Mouse (Mus musculus) ES-E14 (cell line): ENCODE results near the gene Ccnb1ip1. TPM values are rescaled to one million over a fixed set of nuclear protein-coding genes. Genes with fewer than 3 reads are reported as not detected.

Experiments
- DNase-seq: peaks from one replicate; pipeline ENCODE4 v3.0.0-alpha.2; 2013; ENCODE audit warnings: low read depth, low spot score
- H3K27ac ChIP-seq: 2 replicates; pipeline ENCODE4 v1.5.1; 2012; ENCODE audit warnings: low read depth, mild to moderate bottlenecking, low read length, moderate library complexity, mixed read lengths; ENCODE audit not compliant: poor library complexity, insufficient read depth, severe bottlenecking
- H3K36me3 ChIP-seq: 2 replicates; pipeline ENCODE4 v1.6.1; 2012; ENCODE audit warnings: mild to moderate bottlenecking, low read length, moderate library complexity, mixed read lengths; ENCODE audit not compliant: control insufficient read depth, poor library complexity, insufficient read depth, severe bottlenecking
- H3K4me1 ChIP-seq, 2 experiments: fragments of 150-350 bp in 1 of 2; sonication (generic) in 1 of 2; 2 replicates each; pipeline ENCODE4 v1.6.1; 2012; ENCODE audit warnings: low read length in 2 of 2, mild to moderate bottlenecking in 1 of 2, mixed read lengths in 1 of 2; ENCODE audit not compliant: control insufficient read depth in 2 of 2, insufficient read depth in 2 of 2, poor library complexity in 1 of 2
- H3K4me3 ChIP-seq, 2 experiments: fragments of 150-350 bp in 1 of 2; sonication (generic) in 1 of 2; 2 replicates each; pipeline ENCODE4 v1.5.1; 2012; ENCODE audit warnings: low read length in 2 of 2, low read depth in 1 of 2, mild to moderate bottlenecking in 1 of 2, mixed read lengths in 1 of 2; ENCODE audit not compliant: insufficient read depth in 1 of 2, poor library complexity in 1 of 2, severe bottlenecking in 1 of 2
- H3K9ac ChIP-seq: 2 replicates; pipeline ENCODE4 v1.6.1; 2012; ENCODE audit warnings: low read depth, mild to moderate bottlenecking, low read length, mixed read lengths; ENCODE audit not compliant: poor library complexity, insufficient read depth, severe bottlenecking
- H3K9me3 ChIP-seq: fragments of 150-350 bp; sonication (generic); 2 replicates; pipeline ENCODE4 v1.6.1; 2012; ENCODE audit warnings: low read depth, mild to moderate bottlenecking, low read length; ENCODE audit not compliant: control insufficient read depth, insufficient read depth
- CHD2 ChIP-seq: IDR thresholded peaks from 2 replicates; pipeline ENCODE4 v1.6.1; 2014; ENCODE audit warnings: mild to moderate bottlenecking, low read depth, low read length, inconsistent platforms
- HCFC1 ChIP-seq: IDR thresholded peaks from 2 replicates; pipeline ENCODE4 v1.6.1; 2012; ENCODE audit warnings: low read length, inconsistent platforms, borderline replicate concordance; ENCODE audit not compliant: insufficient read depth
- MAFK ChIP-seq: IDR thresholded peaks from 2 replicates; pipeline ENCODE4 v1.6.1; 2014; ENCODE audit warnings: mild to moderate bottlenecking, low read depth, low read length, inconsistent platforms; ENCODE audit not compliant: insufficient read depth
- ZC3H11A ChIP-seq: IDR thresholded peaks from 2 replicates; pipeline ENCODE4 v1.6.1; 2012; ENCODE audit warnings: low read depth, mild to moderate bottlenecking, inconsistent platforms, low read length, borderline replicate concordance
- ZNF384 ChIP-seq: IDR thresholded peaks from 2 replicates; pipeline ENCODE4 v1.6.1; 2012; ENCODE audit warnings: low read depth, low read length, inconsistent platforms
- in situ Hi-C, 2 experiments: fragments of 600-800 bp; cut with MboI; formaldehyde crosslinking; loops; one replicate each; pipeline ENCODE4 v1.15.1; 2025; ENCODE audit warnings: low sequenced_read_pairs in 2 of 2, inconsistent platforms in 1 of 2; ENCODE audit not compliant: unreplicated experiment in 2 of 2
- total RNA-seq: library from RNA; depleted of rRNA; stranded (reverse); fragments of 300-350 nt; gene quantifications from 2 replicates; pipeline ENCODE4 v1.2.3, GENCODE M21; 2012

The Ccnb1ip1 gene
- total RNA-seq, 1 experiment: 24.1 TPM

GRCm38 (mm10) chr14:50784391-50785250, 22.9 kb downstream of the Ccnb1ip1 start:
- Histone ChIP-seq H3K4me1 (peaks cover 1 to 6% of the 10 kb centered on the region in 2 experiments; a peak in 3 of 4 replicates), H3K9me3 (no peaks in the 10 kb centered on the region), H3K9ac (peak overlapping the region; percentile 77), H3K4me3 (peak overlapping the region; percentile 83), H3K36me3 (peaks cover 6% of the 10 kb centered on the region), H3K27ac (peak overlapping the region; percentile 28)
- no peak for DNase-seq
- in situ Hi-C loops: no loop called here
- no peak for TF ChIP-seq HCFC1
- TF ChIP-seq MAFK: no peak
- no peak for TF ChIP-seq ZNF384
- no peak for TF ChIP-seq ZC3H11A
- TF ChIP-seq CHD2: no peak

DNA sequence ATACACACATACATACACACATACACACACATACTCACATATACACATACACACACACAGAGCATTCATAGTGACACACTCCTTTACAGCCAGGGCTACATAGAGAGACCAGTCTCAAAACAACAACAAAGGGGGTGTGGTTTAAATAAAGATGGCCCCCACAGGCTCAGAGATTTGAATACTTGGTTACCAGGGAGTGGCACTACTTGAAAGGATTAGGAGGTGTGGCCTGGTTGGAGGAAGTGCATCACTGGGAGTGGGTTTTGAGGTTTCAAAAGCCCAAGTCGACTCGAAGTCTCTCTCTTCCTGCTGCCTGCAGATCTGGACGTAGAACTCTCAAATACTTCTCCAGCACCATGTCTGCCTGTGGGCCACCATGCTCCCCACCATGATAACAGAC, 25.4 kb downstream of the Ccnb1ip1 start:
- TF ChIP-seq HCFC1 (no peak), CHD2 (no peak), ZNF384 (no peak), MAFK (no peak), ZC3H11A (no peak)
- peaks cover 13% of the 10 kb centered on the region for H3K36me3 ChIP-seq
- H3K9ac ChIP-seq: no peak overlapping the region
- in situ Hi-C loops: no loop called here
- H3K4me1 ChIP-seq: peaks cover 1 to 6% of the 10 kb centered on the region in 2 experiments; a peak in 3 of 4 replicates
- no peaks in the 10 kb centered on the region for H3K9me3 ChIP-seq
- DNase-seq: no peak
- peak overlapping the region; percentile 8; the same call in 1 of the 2 replicates for H3K27ac ChIP-seq
- H3K4me3 ChIP-seq: no peak overlapping the region

GRCm38 (mm10) chr14:50771342-50771741, 36.2 kb downstream of the Ccnb1ip1 start:
- no peak overlapping the region for H3K27ac ChIP-seq
- H3K36me3 ChIP-seq: peaks cover 36% of the 10 kb centered on the region
- H3K9me3 ChIP-seq: no peaks in the 10 kb centered on the region
- TF ChIP-seq ZC3H11A: no peak
- TF ChIP-seq MAFK: no peak
- TF ChIP-seq HCFC1: no peak
- no peak for TF ChIP-seq ZNF384
- no peak for TF ChIP-seq CHD2
- no peak overlapping the region for H3K4me3 ChIP-seq
- no peak overlapping the region for H3K9ac ChIP-seq
- no peak for DNase-seq
- in situ Hi-C loops: loop anchor here in 1 of 2 experiments (25.0 kb wide), 2 partner anchors 409 to 909 kb away; partner anchors contain the start of gene Tlr11
- H3K4me1 ChIP-seq: no peaks in the 10 kb centered on the region

DNA sequence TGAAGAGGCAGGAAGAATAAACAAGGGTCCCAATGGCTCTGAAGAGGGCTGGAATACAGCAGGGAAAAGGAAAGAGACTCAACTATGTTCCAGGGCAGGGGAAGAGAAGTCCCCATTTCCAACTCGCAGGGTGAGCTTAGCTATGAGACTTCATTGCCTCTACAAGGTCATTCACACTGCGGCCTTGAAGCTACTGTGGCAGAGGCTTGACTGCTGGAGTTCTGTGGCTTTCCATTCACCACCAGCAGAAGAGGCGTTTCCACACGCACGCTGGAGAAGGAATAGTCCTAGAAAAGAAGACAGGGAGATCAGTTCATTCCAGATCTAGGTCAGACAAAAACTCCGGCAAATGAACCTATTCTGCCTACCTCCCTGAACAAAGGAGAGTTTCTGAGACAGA, 41.8 kb downstream of the Ccnb1ip1 start:
- in situ Hi-C loops: loop anchor here in 1 of 2 experiments (25.0 kb wide), 2 partner anchors 403 to 903 kb away; partner anchors contain the start of gene Tlr11
- peaks cover 22% of the 10 kb centered on the region for H3K36me3 ChIP-seq
- no peak overlapping the region for H3K4me3 ChIP-seq
- no peak for TF ChIP-seq ZC3H11A
- no peak for TF ChIP-seq MAFK
- TF ChIP-seq ZNF384: no peak
- no peak for TF ChIP-seq HCFC1
- no peak for TF ChIP-seq CHD2
- no peaks in the 10 kb centered on the region for H3K9me3 ChIP-seq
- no peak overlapping the region for H3K9ac ChIP-seq
- DNase-seq: no peak
- no peaks in the 10 kb centered on the region for H3K4me1 ChIP-seq
- H3K27ac ChIP-seq: no peak overlapping the region
